Mouse (Mus musculus): ENCODE results near the gene Col4a3.

DNA sequence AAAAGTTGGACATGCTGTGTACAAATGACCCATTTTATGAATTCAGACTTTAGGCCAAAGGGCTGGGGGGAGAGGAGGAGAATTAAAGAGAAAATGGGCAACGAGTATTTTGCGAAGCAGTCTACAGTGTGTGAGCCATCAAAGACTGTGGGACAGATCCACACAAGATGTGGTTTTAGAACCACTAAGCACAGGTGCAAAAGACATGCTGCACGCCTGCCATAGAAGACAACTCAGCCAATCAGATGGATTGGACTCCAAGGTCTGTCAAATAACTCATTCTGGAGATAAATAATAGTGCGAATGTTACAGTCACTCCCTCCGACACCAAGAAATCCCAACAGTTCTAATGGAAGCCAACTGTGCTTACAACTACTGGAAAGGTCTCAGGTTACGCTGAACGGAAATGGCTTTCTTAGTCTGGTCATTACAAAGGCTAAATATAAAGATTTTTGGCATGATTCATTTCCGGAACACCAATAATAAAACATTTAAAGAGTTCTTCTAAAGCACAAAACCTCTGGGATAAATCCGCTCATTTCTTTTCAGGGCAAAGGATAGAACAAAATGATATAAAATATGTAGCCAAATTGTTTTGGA lies 25.4 kb downstream of the Col4a3 start:
- TF ChIP-seq CHD2 (IDR thresholded peaks at IDR 0.05; ENCODE audit: low read length): no peak
- TF ChIP-seq TCF12 (IDR thresholded peaks at IDR 0.05; ENCODE audit: low read depth, low read length): no peak
- no peak for TF ChIP-seq CTCF (conservative IDR thresholded peaks at IDR 0.05 in 1 of 2, IDR thresholded peaks at IDR 0.05 in 1 of 2; ENCODE audit: low read depth in 2 of 2, low read length in 2 of 2)
- TF ChIP-seq MYC (IDR thresholded peaks at IDR 0.05; ENCODE audit: low read depth, low read length): no peak
- TF ChIP-seq MAFK (IDR thresholded peaks at IDR 0.05; ENCODE audit: insufficient replicate concordance, low read length): no peak
- no peak for TF ChIP-seq E2F4 (IDR thresholded peaks at IDR 0.05; ENCODE audit: insufficient replicate concordance, low read depth, low read length)
- TF ChIP-seq POLR2A (IDR thresholded peaks at IDR 0.05; ENCODE audit: low read depth, low read length): no peak
